Mouse (Mus musculus): ENCODE results near the gene Atxn1l.

The Atxn1l gene

GRCm38 (mm10) chr8:109734018-109734417 is 3.5 kb downstream of the Atxn1l start:
- CTCF ChIA-PET, result no interaction called here

GRCm38 (mm10) chr8:109731012-109731411 is 6.5 kb downstream of the Atxn1l start:
- CTCF ChIA-PET, result no interaction called here

GRCm38 (mm10) chr8:109725106-109725505 is 12.4 kb downstream of the Atxn1l start:
- CTCF ChIA-PET, result no interaction called here

- CTCF ChIA-PET, result no interaction called here
Observed at GRCm38 (mm10) chr8:109714961-109715360, 22.6 kb downstream of the Atxn1l start.

GRCm38 (mm10) chr8:109712521-109712920 is 25.0 kb downstream of the Atxn1l start:
- CTCF ChIA-PET, result no interaction called here

- CTCF ChIA-PET, result interaction anchor here (1.1 kb wide), 1 partner anchor 29 kb away, joined by 6 read pairs; no protein-coding TSS in a partner anchor
Observed at GRCm38 (mm10) chr8:109707921-109708320, 29.6 kb downstream of the Atxn1l start.

- CTCF ChIA-PET, result interaction anchor here (1.1 to 1.6 kb wide), 2 partner anchors 13 to 30 kb away, joined by 5 to 6 read pairs; no protein-coding TSS in a partner anchor
Observed at GRCm38 (mm10) chr8:109706874-109707237, 30.7 kb downstream of the Atxn1l start.

GRCm38 (mm10) chr8:109706076-109706873 is 31.3 kb downstream of the Atxn1l start:
- CTCF ChIA-PET, result interaction anchor here (1.6 kb wide), 1 partner anchor 12 kb away, joined by 5 read pairs; no protein-coding TSS in a partner anchor

- CTCF ChIA-PET, result interaction anchor here (0.8 to 1.6 kb wide), 2 partner anchors 11 kb away, joined by 3 to 5 read pairs; no protein-coding TSS in a partner anchor
Observed at GRCm38 (mm10) chr8:109705320-109706075, 32.0 kb downstream of the Atxn1l start, which contains the start of gene Zfp821. TSS of gene Zfp821 (plus strand) at chr8:109705546.

- CTCF ChIA-PET, result interaction anchor here (0.8 kb wide), 1 partner anchor 10 kb away, joined by 3 read pairs; no protein-coding TSS in a partner anchor
Observed at GRCm38 (mm10) chr8:109704565-109705319, 32.8 kb downstream of the Atxn1l start.

- CTCF ChIA-PET, result no interaction called here
Observed at GRCm38 (mm10) chr8:109698477-109698876, 39.1 kb downstream of the Atxn1l start.

GRCm38 (mm10) chr8:109697754-109698153 is 39.8 kb downstream of the Atxn1l start:
- CTCF ChIA-PET, result no interaction called here

- CTCF ChIA-PET, result interaction anchor here (1.0 to 1.3 kb wide), 2 partner anchors 11 to 12 kb away, joined by 3 to 5 read pairs; partner anchors contain the start of gene Zfp821
Observed at GRCm38 (mm10) chr8:109694154-109694553, 43.4 kb downstream of the Atxn1l start.

GRCm38 (mm10) chr8:109693146-109693900 is 44.2 kb downstream of the Atxn1l start, which contains the start of gene Ist1:
TSS of gene Ist1 (minus strand) at chr8:109693260.
- CTCF ChIA-PET, result interaction anchor here (1.3 kb wide), 1 partner anchor 12 kb away, joined by 3 read pairs; the partner anchor contains the start of gene Zfp821

- CTCF ChIA-PET, result no interaction called here
Observed at GRCm38 (mm10) chr8:109692443-109693145, 44.9 kb downstream of the Atxn1l start.

- CTCF ChIA-PET, result no interaction called here
Observed at GRCm38 (mm10) chr8:109691769-109692168, 45.8 kb downstream of the Atxn1l start.

GRCm38 (mm10) chr8:109687248-109687647 is 50.3 kb downstream of the Atxn1l start:
- CTCF ChIA-PET, result interaction anchor here (0.6 kb wide), 1 partner anchor 48 kb away, joined by 20 read pairs; no protein-coding TSS in a partner anchor

GRCm38 (mm10) chr8:109682120-109682519 is 55.4 kb downstream of the Atxn1l start:
- CTCF ChIA-PET, result no interaction called here

GRCm38 (mm10) chr8:109681535-109681934 is 56.0 kb downstream of the Atxn1l start:
- CTCF ChIA-PET, result interaction anchor here (0.7 kb wide), 1 partner anchor 357 kb away, joined by 5 read pairs; no protein-coding TSS in a partner anchor
